ENCODE assay signal across 9 mouse cellular contexts in the genomic region with DNA sequence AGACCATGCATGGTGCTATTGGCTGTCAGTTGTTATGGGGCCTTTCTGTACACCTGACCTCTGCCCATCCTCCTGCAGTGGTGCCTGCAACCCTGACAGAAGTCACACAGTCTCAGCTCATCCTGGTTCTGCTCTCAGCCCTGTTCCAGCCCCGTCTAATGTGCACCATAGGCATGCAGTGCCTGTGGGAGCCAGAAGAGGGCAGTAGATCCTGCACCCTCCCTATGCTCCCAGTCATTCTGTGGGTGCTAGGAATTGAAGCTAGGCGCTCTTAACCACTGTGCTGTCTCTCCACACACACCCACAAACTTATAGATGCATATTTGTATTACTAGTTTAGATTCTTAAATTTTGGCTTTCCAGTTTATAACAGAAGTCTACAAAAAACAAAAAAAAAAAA. TPM values are rescaled to one million over a fixed set of nuclear protein-coding genes. Genes with fewer than 3 reads are reported as not detected.
DNase-seq lines count a peak whose midpoint lies in the region; ATAC-seq lines count a peak whose summit lies in the region.
"Had no signal": no experiment of that assay in that cellular context is flagged by ENCODE, and none has a peak within 500 bp of the region (broad histone marks: within the 10 kb centered on the region; RNA-seq: fewer than 3 reads in every experiment).

No protein-coding gene starts in this region.

- no peak overlapping the region for H3K9ac ChIP-seq in forebrain, embryonic 11.5 days (ENCODE audit: low read length)
- H3K9ac ChIP-seq: limb, embryonic 13.5 days had no signal

- ATAC-seq in forebrain, embryonic 11.5 days (replicated peaks; ENCODE audit: low FRiP score), result no peak
- ATAC-seq in megakaryocyte-erythroid progenitor cell, adult 5-6 weeks (replicated peaks; ENCODE audit: low FRiP score, low TSS enrichment, poor library complexity, severe bottlenecking), result peak; percentile 78

- no peaks in the 10 kb centered on the region for H3K9me3 ChIP-seq in forebrain, embryonic 11.5 days (ENCODE audit: control insufficient read depth, low read length)
- H3K9me3 ChIP-seq in forebrain, embryonic 10.5 days, result no peaks in the 10 kb centered on the region
- H3K9me3 ChIP-seq: limb, embryonic 13.5 days had no signal

- no peaks in the 10 kb centered on the region for H3K36me3 ChIP-seq in forebrain, embryonic 11.5 days (ENCODE audit: control insufficient read depth, insufficient read depth, low read length)
- H3K36me3 ChIP-seq in forebrain, embryonic 10.5 days (replicated peaks), result peaks cover 48% of the 10 kb centered on the region

- peak; percentile 70 for DNase-seq in forebrain, embryonic 11.5 days (ENCODE audit: low spot score)
- DNase-seq in forebrain, embryonic 10.5 days (ENCODE audit: extremely low spot score, low spot score), result no peak
- peak; percentile 55 to 61 for DNase-seq in B cell, adult 2 months
- DNase-seq in adrenal gland, postnatal 36 days, result peak; percentile 38 to 61
- DNase-seq in heart, postnatal 10 days, result peak; percentile 16 to 53
- DNase-seq in ovary, adult 18-20 months (ENCODE audit: low spot score), result no peak
- DNase-seq in MN1 (ENCODE audit: low spot score), result no peak

- no peaks in the 10 kb centered on the region for H3K4me1 ChIP-seq in forebrain, embryonic 11.5 days (replicated peaks; ENCODE audit: control insufficient read depth, insufficient read depth, low read length)
- H3K4me1 ChIP-seq in forebrain, embryonic 10.5 days, result no peaks in the 10 kb centered on the region

- no peak overlapping the region for H3K4me2 ChIP-seq in forebrain, embryonic 11.5 days (ENCODE audit: low read depth, low read length, severe bottlenecking)
- H3K4me2 ChIP-seq: limb, embryonic 13.5 days had no signal

- no peaks in the 10 kb centered on the region for H3K27me3 ChIP-seq in forebrain, embryonic 11.5 days (ENCODE audit: control insufficient read depth, insufficient read depth, low read length)
- no peaks in the 10 kb centered on the region for H3K27me3 ChIP-seq in forebrain, embryonic 10.5 days (ENCODE audit: poor library complexity, severe bottlenecking)
- H3K27me3 ChIP-seq: limb, embryonic 13.5 days had no signal

- intact Hi-C loops in heart, postnatal 10 days (cut with DNase I), result loop anchor here (5.0 kb wide), 2 partner anchors 50 to 155 kb away; partner anchors contain the start of gene Klhl5

- 64% methylated on average over 2 of the region's 2 CpGs for WGBS in forebrain, embryonic 11.5 days
- 60% methylated on average over 2 of the region's 2 CpGs for WGBS in forebrain, embryonic 10.5 days

- H3K27ac ChIP-seq in forebrain, embryonic 11.5 days (ENCODE audit: low read depth, low read length), result no peak overlapping the region
- no peak overlapping the region for H3K27ac ChIP-seq in forebrain, embryonic 10.5 days
- H3K27ac ChIP-seq: limb, embryonic 13.5 days had no signal

- H3K4me3 ChIP-seq in forebrain, embryonic 11.5 days (ENCODE audit: low read depth, low read length), result no peak overlapping the region
- H3K4me3 ChIP-seq in forebrain, embryonic 10.5 days, result no peak overlapping the region
- H3K4me3 ChIP-seq: limb, embryonic 13.5 days had no signal

RNA-seq across cellular contexts. Expression of gene Wdr19, which starts 42.6 kb away (rescaled TPM):
- 14.7 and 15.2 TPM in 2 replicates for polyA plus RNA-seq in forebrain, embryonic 11.5 days (2014; fragmentation: Nextera tagmentation; extraction: Ambion mirVana)
- polyA plus RNA-seq in forebrain, embryonic 10.5 days (2016; fragmentation: Nextera tagmentation; extraction: Ambion mirVana), result 12.8 and 13.7 TPM in 2 replicates
- total RNA-seq in adrenal gland, postnatal 36 days (2021), result 1 to 10 TPM; 8.5 to 10.0 TPM
- 1 to 10 TPM; 2.6 to 3.0 TPM for total RNA-seq in heart, postnatal 10 days (2021)
- 1.5 and 9.1 TPM in 2 replicates for total RNA-seq in megakaryocyte-erythroid progenitor cell, adult 5-6 weeks (2014; fragmentation: Nextera tagmentation)
- 2.1 and 5.8 TPM in 2 replicates for total RNA-seq in megakaryocyte-erythroid progenitor cell, adult 5-6 weeks (2017)

RNA-seq across cellular contexts. Expression of gene Klhl5, which starts 49.5 kb away (rescaled TPM):
- polyA plus RNA-seq in forebrain, embryonic 11.5 days (2014; fragmentation: Nextera tagmentation; extraction: Ambion mirVana), result 42.2 and 42.8 TPM in 2 replicates
- 21.5 and 21.8 TPM in 2 replicates for polyA plus RNA-seq in forebrain, embryonic 10.5 days (2016; fragmentation: Nextera tagmentation; extraction: Ambion mirVana)
- 10 to 100 TPM; 53.1 to 67.7 TPM for total RNA-seq in adrenal gland, postnatal 36 days (2021)
- total RNA-seq in heart, postnatal 10 days (2021), result 10 to 100 TPM; 20.8 to 21.1 TPM
- 16.9 and 18.0 TPM in 2 replicates for total RNA-seq in megakaryocyte-erythroid progenitor cell, adult 5-6 weeks (2014; fragmentation: Nextera tagmentation)
- total RNA-seq in megakaryocyte-erythroid progenitor cell, adult 5-6 weeks (2017), result 11.9 and 25.2 TPM in 2 replicates

Comparison
In these comparisons a context has a peak if more than half of its experiments do, and no peak if none do; other contexts are left out.
1. DNase-seq: peak in forebrain, embryonic 11.5 days (single experiment), B cell, adult 2 months (2 of 2), adrenal gland, postnatal 36 days (2 of 2) and heart, postnatal 10 days (2 of 2); none in forebrain, embryonic 10.5 days (single experiment), ovary, adult 18-20 months (single experiment) and MN1 (single experiment).